Mouse (Mus musculus): ENCODE results near the gene Fhit.

Fhit gene

DNA sequence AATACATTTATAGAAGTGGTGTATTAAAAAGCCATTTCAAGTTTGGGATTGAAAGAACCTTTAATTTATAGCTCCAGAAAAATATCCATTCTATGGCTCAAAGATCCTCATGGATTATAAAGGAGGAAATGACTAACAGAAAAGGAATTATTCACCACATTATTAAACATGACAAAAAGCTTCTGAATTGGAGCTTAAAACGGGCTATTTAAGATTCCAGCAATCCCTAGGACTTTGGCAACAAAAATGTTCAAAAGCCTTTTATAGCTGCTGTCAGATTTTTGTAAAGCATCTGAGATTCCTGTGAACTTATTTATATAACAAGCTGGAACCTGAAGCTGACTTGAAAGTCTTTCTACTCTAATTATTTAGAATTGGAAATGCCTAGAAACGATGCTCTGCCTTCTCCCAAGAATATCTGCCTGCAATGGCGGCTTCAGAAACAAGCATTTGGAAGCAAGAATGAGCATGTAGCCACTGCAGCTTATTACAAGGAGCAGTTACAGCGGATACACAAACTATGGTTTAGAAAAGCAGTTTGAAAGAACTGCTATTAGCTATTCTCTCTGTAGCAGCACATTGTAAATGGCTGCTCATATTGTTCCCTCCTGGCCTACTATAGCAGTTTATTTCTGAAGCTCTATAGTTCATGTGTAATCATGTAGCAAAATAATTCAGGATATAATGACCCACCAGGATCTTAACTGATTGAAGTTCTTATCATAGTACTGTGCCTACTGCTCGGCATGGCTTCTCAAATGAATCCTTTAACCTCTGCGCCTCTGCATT, 995.0 kb downstream of the Fhit start:
- in situ Hi-C loops (cut with MboI, MseI): no loop called here

DNA sequence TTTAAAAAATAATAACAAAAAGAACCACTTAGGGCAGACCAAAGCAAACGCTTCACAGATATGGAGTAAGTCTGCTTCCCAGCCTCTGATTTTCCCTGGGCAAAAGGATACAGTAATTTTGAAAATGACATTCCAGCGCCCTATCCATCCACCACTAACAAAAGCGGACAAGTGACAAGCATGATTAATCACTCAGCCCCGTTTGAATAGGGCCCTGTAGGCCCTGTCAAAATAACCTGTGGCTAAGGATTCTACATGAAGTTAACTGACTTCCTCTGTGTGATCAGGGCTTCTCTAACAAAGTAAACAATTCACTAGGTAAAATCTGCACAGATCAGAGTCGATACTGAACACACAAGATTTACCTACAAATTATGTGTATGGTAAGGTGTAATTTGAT, 1012.0 kb downstream of the Fhit start:
- in situ Hi-C loops (cut with MboI, MseI): no loop called here

DNA sequence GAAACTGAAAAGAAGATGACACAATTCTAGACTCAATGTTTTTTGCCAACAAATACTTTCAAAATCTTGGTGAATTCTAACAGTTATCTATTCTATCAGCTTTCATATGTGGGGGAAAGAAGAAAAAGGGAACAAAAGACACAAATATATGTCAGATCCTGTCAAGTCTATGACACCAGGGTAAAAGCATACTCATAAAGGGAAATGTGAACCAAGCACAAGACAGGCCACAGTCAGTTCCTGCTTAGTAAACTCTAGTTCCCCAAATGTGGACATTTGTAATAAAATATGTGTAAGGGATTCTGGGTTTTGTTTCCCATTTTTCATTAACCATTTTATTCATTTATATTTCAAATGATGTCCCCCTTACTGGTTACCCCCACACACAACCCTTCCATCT, 1022.5 kb downstream of the Fhit start:
- in situ Hi-C loops (cut with MboI, MseI): no loop called here

DNA sequence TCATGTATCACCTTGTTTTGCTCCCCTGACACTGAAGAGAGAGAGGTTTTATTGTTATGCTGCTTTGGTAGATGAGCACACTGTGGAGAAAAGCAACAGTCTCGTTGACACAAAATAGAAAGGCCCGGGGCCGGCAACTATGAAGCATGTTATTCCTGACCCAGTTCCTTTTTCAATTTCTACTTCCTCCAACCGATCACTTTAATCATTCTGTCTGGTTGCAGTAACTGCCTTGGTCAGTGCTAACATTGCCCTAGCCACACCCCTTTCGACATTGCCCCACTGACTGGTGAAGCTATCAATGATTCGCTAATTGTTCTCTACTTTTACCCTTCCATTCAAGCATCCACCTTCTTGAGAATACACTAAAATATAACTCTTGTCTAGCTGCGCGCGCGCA, 1028.0 kb downstream of the Fhit start:
- in situ Hi-C loops (cut with MboI, MseI): no loop called here

DNA sequence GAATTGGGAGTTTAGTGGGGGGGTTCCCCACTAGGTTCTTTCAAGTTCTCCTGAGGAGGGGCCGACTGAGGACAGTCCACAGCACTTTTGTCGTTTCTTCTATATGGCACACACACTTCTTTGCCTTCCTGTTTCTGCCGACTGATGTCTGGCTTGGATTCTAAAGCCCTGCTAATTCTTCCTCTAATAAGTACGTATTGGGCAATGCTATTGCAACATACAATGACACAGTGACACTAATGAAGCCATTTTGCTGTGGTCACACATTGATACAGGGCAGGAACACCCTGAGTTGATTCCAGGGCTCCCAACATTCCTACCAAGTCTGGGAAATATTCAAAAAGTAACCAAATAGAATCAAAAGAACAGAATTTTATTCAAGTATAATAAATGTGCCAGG, 1032.2 kb downstream of the Fhit start:
- in situ Hi-C loops (cut with MboI, MseI): no loop called here

DNA sequence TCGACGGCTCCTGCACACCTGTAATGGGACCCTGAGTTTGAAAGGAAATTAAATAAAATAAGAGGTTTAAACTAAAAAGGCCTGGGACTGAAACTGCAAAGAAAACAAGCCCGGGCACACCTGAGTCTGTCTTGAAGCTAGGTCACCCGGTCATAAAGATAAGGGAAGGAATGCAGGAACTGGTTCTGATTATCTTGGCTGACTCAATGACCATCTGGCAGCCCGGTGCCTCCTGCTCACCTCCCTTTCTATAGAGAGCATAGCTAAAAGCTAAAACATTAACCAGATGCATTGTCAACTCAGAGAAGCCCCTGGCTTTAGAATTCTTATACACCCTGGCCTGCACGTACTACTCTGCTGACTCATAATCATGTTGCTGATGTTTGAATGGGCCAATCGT, 1032.7 kb downstream of the Fhit start:
- in situ Hi-C loops (cut with MboI, MseI): no loop called here

DNA sequence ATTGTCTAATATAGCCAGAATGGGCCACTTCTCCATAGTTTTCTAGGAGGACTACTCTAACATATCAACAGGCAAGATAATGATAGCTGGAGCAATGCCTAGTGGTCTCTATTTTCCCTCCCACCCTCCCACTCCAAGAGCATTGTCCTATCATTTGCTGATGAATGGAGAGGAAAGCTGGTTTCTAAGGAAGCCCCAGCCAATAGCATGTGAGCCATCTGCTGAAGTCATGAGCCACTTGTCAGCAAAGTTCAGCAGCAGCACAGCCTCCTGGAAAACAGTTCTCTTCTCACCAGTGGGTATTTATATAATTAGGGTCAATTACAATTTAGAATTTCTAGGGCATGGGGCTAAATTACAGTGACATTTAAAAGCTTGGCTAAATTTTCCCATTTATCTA, 1035.3 kb downstream of the Fhit start:
- in situ Hi-C loops (cut with MboI, MseI): no loop called here

DNA sequence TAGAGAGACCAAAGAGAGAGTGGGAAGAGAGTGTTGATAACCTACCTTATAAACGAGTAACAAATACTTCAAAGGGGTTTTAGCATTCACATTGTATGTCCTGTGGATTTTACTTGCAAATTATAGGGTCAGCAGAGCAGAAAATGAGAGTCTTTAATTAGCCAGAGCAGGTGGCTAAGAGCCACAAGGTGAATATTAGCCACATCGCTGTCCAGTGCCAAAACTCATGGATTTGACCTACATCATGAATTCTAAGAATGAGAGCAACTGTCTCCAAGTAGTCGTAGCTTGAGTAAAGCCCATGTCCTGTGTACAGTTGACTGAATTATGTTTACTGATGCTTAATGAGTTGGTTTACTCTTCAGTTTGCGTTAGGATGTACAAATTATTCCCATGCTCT, 1039.7 kb downstream of the Fhit start:
- in situ Hi-C loops (cut with MboI, MseI): no loop called here

DNA sequence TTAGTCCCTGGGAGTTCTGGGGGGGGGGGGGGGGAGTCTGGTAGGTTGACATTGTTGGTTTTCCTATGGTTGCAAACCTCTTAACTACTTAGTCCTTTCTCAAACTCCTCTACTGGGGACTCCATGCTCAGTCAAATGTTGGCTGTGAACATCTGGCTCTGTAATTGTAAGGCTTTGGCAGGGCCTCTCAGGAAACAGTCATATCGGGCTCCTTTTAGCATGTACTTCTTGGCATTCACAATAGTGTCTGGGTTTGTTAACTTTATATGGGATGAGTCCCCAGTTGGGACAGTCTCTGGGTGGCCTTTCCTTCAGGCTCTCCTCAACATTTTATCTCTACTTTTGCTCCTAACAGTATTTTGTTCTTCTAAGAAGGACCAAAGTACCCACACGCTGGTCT, 1065.6 kb downstream of the Fhit start:
- in situ Hi-C loops (cut with MboI, MseI): no loop called here

DNA sequence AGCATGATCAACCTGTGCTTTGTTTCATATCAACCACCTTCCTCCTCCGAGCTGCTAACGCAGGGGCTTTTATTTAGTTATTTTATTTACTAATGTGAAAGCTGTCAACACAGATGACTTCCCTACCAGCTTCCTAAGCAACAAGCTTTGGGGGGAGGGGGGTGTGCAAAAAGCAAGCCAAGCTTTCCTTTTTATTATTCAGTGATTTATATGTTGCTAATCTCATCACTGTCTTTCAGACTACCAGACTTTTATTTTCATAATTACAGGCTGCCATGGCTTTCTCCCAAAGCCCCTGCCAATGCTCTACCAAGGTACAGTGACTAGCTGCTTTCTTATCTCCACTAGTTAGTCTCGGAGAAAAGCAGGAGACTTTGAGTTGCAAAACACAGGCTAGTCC, 1082.8 kb downstream of the Fhit start:
- in situ Hi-C loops (cut with MboI, MseI): no loop called here

DNA sequence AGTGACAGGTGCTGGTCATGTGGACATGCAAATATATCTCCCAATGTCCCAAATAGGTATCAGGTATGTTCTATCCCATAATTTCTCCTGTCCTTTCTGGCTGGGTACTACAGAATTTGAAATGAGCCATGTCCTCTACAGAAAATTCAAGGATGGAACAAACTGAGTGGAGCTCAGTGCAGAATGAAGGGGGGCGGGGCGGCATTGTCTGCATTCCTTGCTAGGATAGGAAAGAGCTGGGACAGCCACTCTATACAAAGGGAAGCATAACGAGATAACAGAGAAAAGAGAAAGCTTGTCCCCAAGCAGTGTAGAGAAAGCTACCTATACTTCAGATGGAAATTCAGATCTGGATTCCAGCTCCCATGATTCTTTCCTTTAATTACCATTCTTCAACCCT, 1111.9 kb downstream of the Fhit start:
- in situ Hi-C loops (cut with MboI, MseI): loop anchor here (10.0 kb wide), 1 partner anchor 1475 kb away; no protein-coding TSS in a partner anchor

DNA sequence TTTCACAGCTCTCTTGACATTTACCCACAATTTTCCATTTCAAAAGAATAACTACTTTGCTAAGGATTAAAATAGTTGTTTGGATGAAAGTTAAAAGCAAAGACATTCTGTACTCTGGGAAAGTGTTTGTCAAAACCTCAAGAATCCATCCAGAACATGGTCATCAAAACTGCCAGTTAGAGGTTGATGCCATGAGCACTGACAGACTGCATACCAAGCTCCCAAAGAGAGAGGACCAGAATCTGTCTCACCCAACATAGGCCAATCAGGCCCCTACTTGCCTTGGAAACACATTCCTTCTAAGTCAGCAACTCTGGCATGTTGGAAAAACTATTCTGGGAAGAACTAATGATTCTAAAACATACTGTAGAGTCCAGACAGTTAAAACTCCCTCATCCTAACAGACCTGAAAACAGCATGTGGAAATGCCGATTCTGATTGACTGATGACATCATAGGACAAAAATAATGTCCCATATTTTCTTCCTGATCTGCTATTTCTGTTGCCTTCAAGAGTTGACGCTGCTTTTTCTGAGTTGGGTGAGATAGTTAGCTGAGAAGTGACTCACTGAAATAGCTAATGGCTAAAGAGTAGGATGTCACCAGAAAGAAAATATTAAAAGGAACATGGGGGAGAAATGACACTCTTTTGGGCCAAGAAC, 1114.6 kb downstream of the Fhit start:
- in situ Hi-C loops (cut with MboI, MseI): no loop called here

DNA sequence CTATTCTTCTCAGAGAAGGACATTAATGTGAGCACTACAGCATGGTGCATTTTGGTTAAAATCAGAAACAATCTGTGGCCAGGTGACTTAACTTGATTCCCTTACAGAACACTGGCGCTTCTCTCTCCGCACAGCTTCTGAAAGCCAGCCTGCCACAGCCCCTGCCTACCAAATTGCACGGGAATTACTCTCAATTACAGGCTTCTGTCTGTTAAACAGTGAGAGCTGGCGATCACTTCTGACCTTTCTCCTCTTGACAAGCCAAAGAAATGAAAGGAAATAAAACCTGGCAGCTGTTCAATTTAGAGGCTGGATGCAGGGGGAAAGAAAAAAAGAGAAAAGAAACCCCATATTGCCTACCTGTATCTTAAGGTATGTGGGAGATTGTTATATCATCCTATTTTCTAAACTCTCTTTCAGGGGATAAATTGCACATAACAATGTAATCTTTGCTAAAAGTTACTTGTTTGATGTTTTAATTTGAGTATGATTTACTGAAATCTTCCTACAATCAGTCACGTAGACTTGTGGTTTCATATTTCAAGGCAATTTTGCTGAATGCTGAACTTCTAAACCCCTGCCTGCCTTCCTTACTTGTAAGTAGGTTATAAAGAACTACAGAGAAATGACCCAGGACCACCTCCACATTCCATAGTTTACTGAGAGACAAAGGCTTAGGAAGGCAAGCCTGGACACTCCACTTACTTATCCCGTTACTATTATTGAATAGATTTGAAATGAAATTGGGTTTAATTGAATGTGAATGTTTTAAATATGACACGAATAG, 1115.3 kb downstream of the Fhit start:
- in situ Hi-C loops (cut with MboI, MseI): no loop called here

DNA sequence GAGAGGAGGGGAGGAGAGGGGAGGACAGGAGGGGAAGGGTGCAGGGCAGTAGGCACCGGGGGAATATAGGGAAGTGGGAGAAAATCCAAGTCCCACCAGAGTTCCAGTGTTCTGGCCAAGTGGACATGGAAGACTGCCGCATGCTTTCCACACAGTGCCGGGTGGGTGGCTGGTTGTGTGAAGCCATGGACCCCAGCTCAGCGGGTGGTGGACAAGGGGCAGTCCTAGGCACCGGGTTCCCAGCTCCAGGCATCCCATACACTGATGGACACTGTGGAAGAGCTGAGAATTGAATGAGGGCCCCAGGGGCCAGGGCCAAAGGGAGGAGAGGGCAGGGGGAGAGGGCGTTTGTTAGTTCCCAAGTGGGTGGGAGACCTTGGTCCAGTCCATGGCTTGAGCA, 1123.8 kb downstream of the Fhit start:
- in situ Hi-C loops (cut with MboI, MseI): no loop called here

DNA sequence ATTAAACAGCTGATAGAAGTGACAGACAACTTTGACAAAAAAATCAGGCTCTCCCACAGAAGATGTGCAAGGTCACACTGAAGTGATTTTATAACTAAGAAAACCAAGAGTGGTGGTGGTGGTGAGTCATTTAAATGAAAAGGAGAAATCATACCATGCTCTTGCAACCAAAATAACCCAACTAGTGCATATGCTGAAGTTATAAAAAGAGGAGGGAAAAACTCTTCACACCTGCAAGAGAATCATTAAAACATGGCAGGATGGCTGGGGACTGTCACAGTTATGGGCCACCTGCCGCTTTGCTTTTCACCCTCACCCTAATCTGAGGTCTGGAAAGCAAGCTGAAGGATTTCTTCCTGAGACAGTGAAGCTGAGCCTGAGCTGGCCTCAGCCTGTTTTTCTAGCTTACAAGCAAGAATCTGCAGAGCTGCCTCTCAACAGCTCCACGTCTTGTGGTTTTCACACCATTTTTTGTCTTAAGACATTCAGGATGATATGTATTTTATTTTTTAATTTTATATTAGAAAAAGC, 1125.1 kb downstream of the Fhit start:
- in situ Hi-C loops (cut with MboI, MseI): no loop called here

DNA sequence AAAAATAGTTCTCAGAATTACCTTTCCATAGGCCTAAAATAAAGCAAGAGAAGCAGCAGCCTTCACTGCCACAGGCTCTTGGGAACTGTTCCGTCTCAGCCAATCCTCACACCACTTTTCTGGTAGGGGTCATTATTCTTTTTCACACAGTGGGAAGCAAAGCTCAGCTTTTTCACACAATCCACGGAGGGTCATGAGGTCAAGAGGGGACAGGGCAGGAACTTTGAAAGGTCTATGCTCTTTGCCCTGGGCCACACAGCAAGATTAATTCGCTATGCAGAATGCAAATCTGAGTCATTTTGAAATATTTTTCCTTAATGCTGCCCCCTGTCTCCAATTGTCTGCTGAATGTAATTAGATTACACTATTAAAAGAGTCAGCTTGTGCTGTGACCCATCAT, 1126.2 kb downstream of the Fhit start:
- in situ Hi-C loops (cut with MboI, MseI): no loop called here

DNA sequence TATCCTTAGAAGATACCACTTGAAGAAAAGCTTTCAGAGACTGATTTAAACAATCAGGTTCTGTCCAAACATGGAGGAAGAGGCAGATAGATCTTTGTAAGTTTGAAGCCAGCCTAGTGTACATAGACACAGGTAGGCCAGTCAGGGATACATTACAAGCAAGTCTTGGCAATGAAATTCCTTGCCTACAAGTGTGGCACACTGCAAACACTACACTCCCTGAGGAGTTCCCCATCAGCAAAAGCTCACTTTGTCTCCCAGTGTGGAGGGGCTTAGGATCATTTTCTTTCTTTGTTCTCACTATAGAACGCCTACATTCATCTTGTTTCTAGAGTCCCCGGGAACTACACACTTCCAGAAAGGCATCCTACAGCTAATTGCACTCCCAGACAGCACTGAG, 1126.6 kb downstream of the Fhit start:
- in situ Hi-C loops (cut with MboI, MseI): no loop called here

DNA sequence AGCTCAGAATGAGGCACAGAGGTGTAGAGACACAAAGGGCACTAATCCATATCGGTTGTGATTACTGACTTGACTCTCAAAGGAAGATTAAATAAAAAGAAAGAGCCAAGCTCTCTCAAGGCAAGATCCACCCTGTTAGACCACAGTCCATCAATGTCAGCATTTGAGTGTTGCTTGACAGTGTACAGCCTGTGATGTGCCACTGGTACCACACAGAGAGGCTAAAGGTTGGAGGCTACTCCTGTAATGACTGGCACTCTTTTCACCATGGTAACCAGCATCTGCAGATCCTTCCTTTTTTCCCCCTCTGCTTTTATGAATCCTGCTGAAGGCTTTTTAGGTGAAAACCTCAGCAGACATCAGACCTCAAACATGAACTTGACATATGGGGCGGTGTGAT, 1138.5 kb downstream of the Fhit start:
- in situ Hi-C loops (cut with MboI, MseI): no loop called here

DNA sequence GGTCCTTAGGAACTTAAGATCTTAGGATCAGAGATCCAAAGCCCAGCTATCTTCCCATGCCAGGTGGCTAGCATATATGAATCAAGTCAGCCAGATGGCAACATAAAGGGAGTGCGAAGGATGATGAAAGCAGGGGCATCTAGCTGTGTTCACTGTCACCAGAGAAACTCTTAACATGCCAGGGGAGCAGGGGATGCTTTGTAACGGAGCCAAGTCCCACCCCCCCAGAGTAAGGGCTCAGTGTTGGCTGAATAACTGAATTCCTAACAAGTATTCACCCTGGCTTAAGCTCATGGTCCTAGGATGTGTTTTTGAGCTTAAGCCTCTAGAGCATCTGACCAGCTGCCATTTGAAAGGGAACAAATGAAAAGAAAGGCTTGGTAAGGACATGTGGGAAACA, 1139.5 kb downstream of the Fhit start:
- in situ Hi-C loops (cut with MboI, MseI): no loop called here

DNA sequence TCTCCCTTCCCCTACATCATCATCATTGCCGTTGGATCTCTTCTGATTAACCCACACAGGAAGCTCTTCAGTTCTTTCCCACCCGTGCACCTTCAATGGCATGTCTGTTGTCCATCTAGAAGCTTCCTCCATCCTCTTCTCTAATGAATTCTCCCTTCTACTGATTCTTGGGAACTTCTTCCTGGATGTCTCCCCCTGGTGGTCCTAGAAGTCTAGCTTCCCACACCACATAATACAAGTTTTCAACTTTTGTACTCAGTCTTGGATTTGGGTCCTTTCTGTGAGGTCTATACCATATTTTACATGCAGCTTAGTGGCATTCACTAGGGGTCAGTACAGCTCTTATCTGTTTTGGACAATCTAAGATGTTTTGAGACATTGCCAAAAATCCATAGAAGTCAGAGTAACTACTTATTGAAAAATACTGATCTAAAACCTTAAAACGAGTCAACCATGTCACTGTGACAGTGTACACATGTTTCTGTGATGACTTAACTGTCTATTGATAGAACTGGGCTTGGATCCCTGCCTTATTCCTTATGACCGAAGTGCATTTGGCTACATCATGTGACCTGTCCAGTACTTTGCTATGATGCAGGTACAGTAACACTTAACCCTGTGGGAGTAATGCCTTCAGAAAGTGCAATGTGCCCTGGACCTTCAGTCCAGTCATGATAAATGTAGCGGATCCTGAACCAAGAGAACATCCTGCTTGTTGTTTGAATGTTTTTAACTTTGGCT, 1141.3 kb downstream of the Fhit start:
- in situ Hi-C loops (cut with MboI, MseI): no loop called here

DNA sequence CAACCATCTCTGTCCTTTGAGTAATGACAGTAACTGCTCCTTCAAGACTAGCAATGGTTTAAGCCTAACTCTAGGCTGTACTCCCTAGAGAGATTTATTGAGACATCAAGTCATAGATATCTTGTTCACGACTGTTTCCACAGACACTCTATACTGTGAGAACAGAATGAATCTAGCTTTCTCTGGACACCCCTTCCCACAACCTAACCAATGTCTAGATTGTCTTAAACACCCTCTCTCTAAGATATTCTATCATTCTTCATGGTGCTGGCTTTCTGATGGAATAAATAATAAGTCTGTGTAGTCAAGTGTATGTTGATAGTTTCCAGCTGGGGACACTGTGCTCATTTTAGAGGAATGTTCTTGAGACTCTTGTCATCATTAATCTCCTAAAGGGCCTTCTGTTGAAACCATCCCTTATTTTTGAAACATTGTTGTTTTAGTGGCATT, 1148.0 kb downstream of the Fhit start:
- in situ Hi-C loops (cut with MboI, MseI): no loop called here

Data from T-helper 2 cell (primary cell).